Mouse (Mus musculus): ENCODE measurements around the gene Kcnn3.

GRCm38 (mm10) chr3:89490790-89491189, 29.2 kb upstream of the Kcnn3 start:
- TF ChIP-seq GATA1 (IDR thresholded peaks at IDR 0.05; ENCODE audit: borderline replicate concordance, low read length) (no peak), FLI1 (IDR thresholded peaks at IDR 0.05; ENCODE audit: low read length) (no peak)

Data from megakaryocyte, embryonic 14.5 days (primary cell).